Mouse (Mus musculus): ENCODE results near the gene Pcnt. TPM values are rescaled to one million over a fixed set of nuclear protein-coding genes. Genes with fewer than 3 reads are reported as not detected.
A peak's percentile ranks its signal among the peaks of the same experiment; 100 is the strongest.

Pcnt gene
- polyA plus RNA-seq, 2 experiments: 17.3 to 32.8 TPM

DNA sequence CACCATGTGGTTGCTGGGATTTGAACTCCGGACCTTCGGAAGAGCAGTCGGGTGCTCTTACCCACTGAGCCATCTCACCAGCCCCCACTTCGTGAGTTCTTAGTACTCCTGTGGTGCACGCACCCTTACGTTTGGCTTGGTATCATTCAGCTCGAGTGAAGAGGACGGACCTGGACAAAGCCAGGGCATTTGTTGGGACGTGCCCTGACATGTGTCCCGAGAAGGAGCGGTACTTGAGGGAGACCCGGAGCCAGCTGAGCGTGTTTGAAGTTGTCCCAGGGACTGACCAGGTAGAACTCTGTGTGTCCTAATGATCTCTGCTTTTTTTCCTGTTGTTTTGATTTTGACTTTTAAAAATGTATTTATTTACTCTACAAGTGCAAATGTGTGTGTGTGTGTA is 38.3 kb upstream of the Pcnt start:
- no peak for ATAC-seq (ENCODE audit: low FRiP score, low read depth)
- no peak overlapping the region for H3K4me3 ChIP-seq (replicated peaks; ENCODE audit: low read length)
- no peak overlapping the region for H3K4me2 ChIP-seq (replicated peaks; ENCODE audit: low read depth, low read length, severe bottlenecking)
- no peaks in the 10 kb centered on the region for H3K27me3 ChIP-seq (ENCODE audit: control insufficient read depth, insufficient read depth, low read length)
- TF ChIP-seq POLR2A (IDR thresholded peaks at IDR 0.05; ENCODE audit: borderline replicate concordance, extremely low read depth, insufficient read depth, insufficient read length): no peak
- H3K9me3 ChIP-seq (ENCODE audit: control insufficient read depth, low read length): no peaks in the 10 kb centered on the region
- H3K36me3 ChIP-seq (ENCODE audit: control insufficient read depth, insufficient read depth, low read length): peaks cover 96% of the 10 kb centered on the region
- no peak overlapping the region for H3K27ac ChIP-seq (replicated peaks; ENCODE audit: low read depth, low read length)
- H3K9ac ChIP-seq (ENCODE audit: low read depth, low read length, severe bottlenecking): no peak overlapping the region
- WGBS: 92% methylated on average over 13 of the region's 13 CpGs
- H3K4me1 ChIP-seq (ENCODE audit: control insufficient read depth, insufficient read depth, low read length): no peaks in the 10 kb centered on the region
- no peak for DNase-seq (ENCODE audit: low spot score)

DNA sequence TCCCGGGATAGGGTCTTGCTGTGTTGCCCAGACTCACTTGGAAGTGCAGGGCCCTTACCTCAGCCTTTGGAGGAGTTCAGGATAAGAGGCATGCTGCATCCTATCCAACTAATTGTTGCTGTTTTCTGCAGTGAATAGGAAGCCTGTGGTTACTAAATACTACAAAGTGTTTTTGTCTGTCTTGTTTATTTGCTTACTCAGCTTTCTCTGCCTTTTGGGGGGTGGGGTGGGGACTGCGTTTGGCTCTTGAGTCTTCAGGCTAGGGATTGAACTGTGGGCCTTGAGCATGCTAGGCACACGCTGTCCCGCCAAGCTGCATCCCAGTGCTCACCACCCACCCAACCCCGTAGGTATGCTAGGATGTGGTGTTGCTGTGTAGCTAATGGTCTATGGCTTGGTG is 31.2 kb upstream of the Pcnt start:
- H3K36me3 ChIP-seq (ENCODE audit: control insufficient read depth, insufficient read depth, low read length): peaks cover 81% of the 10 kb centered on the region
- 93% methylated on average over 5 of the region's 5 CpGs for WGBS
- H3K4me2 ChIP-seq (replicated peaks; ENCODE audit: low read depth, low read length, severe bottlenecking): no peak overlapping the region

GRCm38 (mm10) chr10:76468203-76469162 is 25.9 kb upstream of the Pcnt start, which contains the start of the genes Mcm3ap and Ybey:
TSS of gene Mcm3ap (plus strand) at chr10:76468927.
TSS of gene Ybey (minus strand) at chr10:76469114.
- TF ChIP-seq POLR2A (IDR thresholded peaks at IDR 0.05; ENCODE audit: borderline replicate concordance, extremely low read depth, insufficient read depth, insufficient read length): 0 out of 2 replicates have a peak, but pooled peaks have one; percentile 62
- Histone ChIP-seq H3K4me3 (replicated peaks; ENCODE audit: low read length) (peak within 1 kb of the TSS; percentile 69), H3K36me3 (ENCODE audit: control insufficient read depth, insufficient read depth, low read length) (peaks cover 34% of the 10 kb centered on the region)

More for the DNA sequence above, 31.2 kb upstream of the Pcnt start:
- Histone ChIP-seq H3K27me3 (ENCODE audit: control insufficient read depth, insufficient read depth, low read length) (no peaks in the 10 kb centered on the region), H3K27ac (replicated peaks; ENCODE audit: low read depth, low read length) (no peak overlapping the region), H3K4me1 (ENCODE audit: control insufficient read depth, insufficient read depth, low read length) (no peaks in the 10 kb centered on the region), H3K4me3 (replicated peaks; ENCODE audit: low read length) (no peak overlapping the region), H3K9ac (ENCODE audit: low read depth, low read length, severe bottlenecking) (no peak overlapping the region), H3K9me3 (ENCODE audit: control insufficient read depth, low read length) (no peaks in the 10 kb centered on the region)
- ATAC-seq (ENCODE audit: low FRiP score, low read depth) (no peak), DNase-seq (ENCODE audit: low spot score) (no peak)
- no peak for TF ChIP-seq POLR2A (IDR thresholded peaks at IDR 0.05; ENCODE audit: borderline replicate concordance, extremely low read depth, insufficient read depth, insufficient read length)

GRCm38 (mm10) chr10:76462721-76463120 is 20.1 kb upstream of the Pcnt start:
- H3K4me3 ChIP-seq (replicated peaks; ENCODE audit: low read length): no peak overlapping the region
- H3K9ac ChIP-seq (ENCODE audit: low read depth, low read length, severe bottlenecking): no peak overlapping the region
- no peak for TF ChIP-seq POLR2A (IDR thresholded peaks at IDR 0.05; ENCODE audit: borderline replicate concordance, extremely low read depth, insufficient read depth, insufficient read length)
- 85% methylated on average over 6 of the region's 6 CpGs for WGBS
- ATAC-seq (ENCODE audit: low FRiP score, low read depth) (no peak), DNase-seq (ENCODE audit: low spot score) (no peak)
- H3K27me3 ChIP-seq (ENCODE audit: control insufficient read depth, insufficient read depth, low read length): no peaks in the 10 kb centered on the region
- H3K36me3 ChIP-seq (ENCODE audit: control insufficient read depth, insufficient read depth, low read length): 0 out of 2 replicates have a peak, but pooled peaks cover 3% of the 10 kb centered on the region
- H3K27ac ChIP-seq (replicated peaks; ENCODE audit: low read depth, low read length): no peak overlapping the region
- H3K4me2 ChIP-seq (replicated peaks; ENCODE audit: low read depth, low read length, severe bottlenecking): no peak overlapping the region
- H3K4me1 ChIP-seq (ENCODE audit: control insufficient read depth, insufficient read depth, low read length): no peaks in the 10 kb centered on the region
- H3K9me3 ChIP-seq (ENCODE audit: control insufficient read depth, low read length): no peaks in the 10 kb centered on the region

More at GRCm38 (mm10) chr10:76468203-76469162, 25.9 kb upstream of the Pcnt start, which contains the start of the genes Mcm3ap and Ybey:
- WGBS: 2% methylated on average over 48 of the region's 55 CpGs
- Histone ChIP-seq H3K27me3 (ENCODE audit: control insufficient read depth, insufficient read depth, low read length) (no peaks in the 10 kb centered on the region), H3K27ac (replicated peaks; ENCODE audit: low read depth, low read length) (peak within 1 kb of the TSS; percentile 80), H3K9ac (ENCODE audit: low read depth, low read length, severe bottlenecking) (peak within 1 kb of the TSS; percentile 83), H3K4me1 (ENCODE audit: control insufficient read depth, insufficient read depth, low read length) (no peaks in the 10 kb centered on the region), H3K4me2 (replicated peaks; ENCODE audit: low read depth, low read length, severe bottlenecking) (peak within 1 kb of the TSS; percentile 50), H3K9me3 (ENCODE audit: control insufficient read depth, low read length) (no peaks in the 10 kb centered on the region)
- peak; percentile 96 for ATAC-seq (ENCODE audit: low FRiP score, low read depth)
- peak; percentile 90 for DNase-seq (ENCODE audit: low spot score)

- Histone ChIP-seq H3K4me1 (ENCODE audit: control insufficient read depth, insufficient read depth, low read length) (no peaks in the 10 kb centered on the region), H3K27ac (replicated peaks; ENCODE audit: low read depth, low read length) (no peak overlapping the region), H3K27me3 (ENCODE audit: control insufficient read depth, insufficient read depth, low read length) (no peaks in the 10 kb centered on the region), H3K9ac (ENCODE audit: low read depth, low read length, severe bottlenecking) (no peak overlapping the region), H3K36me3 (ENCODE audit: control insufficient read depth, insufficient read depth, low read length) (0 out of 2 replicates have a peak, but pooled peaks cover 3% of the 10 kb centered on the region), H3K4me2 (replicated peaks; ENCODE audit: low read depth, low read length, severe bottlenecking) (no peak overlapping the region), H3K4me3 (replicated peaks; ENCODE audit: low read length) (no peak overlapping the region), H3K9me3 (ENCODE audit: control insufficient read depth, low read length) (no peaks in the 10 kb centered on the region)
- ATAC-seq (ENCODE audit: low FRiP score, low read depth): no peak
- 93% methylated on average over 7 of the region's 7 CpGs for WGBS
- no peak for DNase-seq (ENCODE audit: low spot score)
- TF ChIP-seq POLR2A (IDR thresholded peaks at IDR 0.05; ENCODE audit: borderline replicate concordance, extremely low read depth, insufficient read depth, insufficient read length): no peak
Measured at GRCm38 (mm10) chr10:76462312-76462711, 19.7 kb upstream of the Pcnt start.
